Mouse (Mus musculus): Measurements from ENCODE around the gene Pdrg1. TPM values are rescaled to one million over a fixed set of nuclear protein-coding genes. Genes with fewer than 3 reads are reported as not detected.

The Pdrg1 gene
- polyA plus RNA-seq, 1 experiment, result 131 TPM

- TF ChIP-seq POLR2A (IDR thresholded peaks at IDR 0.05; ENCODE audit: borderline replicate concordance, insufficient read depth, low read length), result no peak
- TF ChIP-seq CTCF (IDR thresholded peaks at IDR 0.05; ENCODE audit: borderline replicate concordance, insufficient read depth, low read depth, low read length), result no peak
- no peak overlapping the region for H3K4me3 ChIP-seq (replicated peaks; ENCODE audit: insufficient read depth, low read depth, low read length)
- H3K4me1 ChIP-seq (ENCODE audit: control insufficient read depth, insufficient read depth, low read length), result peaks cover 79% of the 10 kb centered on the region
- WGBS, result 5% methylated on average over 3 of the region's 3 CpGs
- DNase-seq, result peak; percentile 56 to 68
- H3K27ac ChIP-seq (ENCODE audit: insufficient read depth, low read length), result peak overlapping the region; percentile 75
- no peaks in the 10 kb centered on the region for H3K27me3 ChIP-seq (ENCODE audit: control insufficient read depth, insufficient read depth, low read length)
Measured at GRCm38 (mm10) chr2:153043886-153044285, 28.7 kb upstream of the Pdrg1 start.

- Histone ChIP-seq H3K4me1 (ENCODE audit: control insufficient read depth, insufficient read depth, low read length) (peaks cover 50% of the 10 kb centered on the region), H3K27ac (ENCODE audit: insufficient read depth, low read length) (peak overlapping the region; percentile 12; the same call in 1 of the 2 replicates), H3K4me3 (replicated peaks; ENCODE audit: insufficient read depth, low read depth, low read length) (peak overlapping the region; percentile 43), H3K27me3 (ENCODE audit: control insufficient read depth, insufficient read depth, low read length) (no peaks in the 10 kb centered on the region)
- TF ChIP-seq POLR2A (IDR thresholded peaks at IDR 0.05; ENCODE audit: borderline replicate concordance, insufficient read depth, low read length) (no peak), CTCF (IDR thresholded peaks at IDR 0.05; ENCODE audit: borderline replicate concordance, insufficient read depth, low read depth, low read length) (no peak)
- DNase-seq, result no peak
- 5% methylated on average over 2 of the region's 2 CpGs for WGBS
Measured at GRCm38 (mm10) chr2:153036690-153037089, 21.5 kb upstream of the Pdrg1 start.

- whole genome bisulfite sequencing, result 5% methylated on average over 5 of the region's 5 CpGs
- H3K4me1 ChIP-seq (ENCODE audit: control insufficient read depth, insufficient read depth, low read length), result peaks cover 32% of the 10 kb centered on the region
- peak overlapping the region; percentile 87 for H3K4me3 ChIP-seq (replicated peaks; ENCODE audit: insufficient read depth, low read depth, low read length)
Measured at GRCm38 (mm10) chr2:153033545-153034230, 18.5 kb upstream of the Pdrg1 start.

GRCm38 (mm10) chr2:153032973-153033372 lies 17.7 kb upstream of the Pdrg1 start:
- 2% methylated on average over 4 of the region's 4 CpGs for WGBS
- peak overlapping the region; percentile 76 for H3K27ac ChIP-seq (ENCODE audit: insufficient read depth, low read length)
- peak overlapping the region; percentile 87 for H3K4me3 ChIP-seq (replicated peaks; ENCODE audit: insufficient read depth, low read depth, low read length)
- H3K27me3 ChIP-seq (ENCODE audit: control insufficient read depth, insufficient read depth, low read length), result no peaks in the 10 kb centered on the region
- peak; percentile 60 to 69 for DNase-seq
- TF ChIP-seq CTCF (IDR thresholded peaks at IDR 0.05; ENCODE audit: borderline replicate concordance, insufficient read depth, low read depth, low read length), result no peak
- TF ChIP-seq POLR2A (IDR thresholded peaks at IDR 0.05; ENCODE audit: borderline replicate concordance, insufficient read depth, low read length), result no peak
- H3K4me1 ChIP-seq (ENCODE audit: control insufficient read depth, insufficient read depth, low read length), result peaks cover 26% of the 10 kb centered on the region

More at GRCm38 (mm10) chr2:153033545-153034230, 18.5 kb upstream of the Pdrg1 start:
- TF ChIP-seq POLR2A (IDR thresholded peaks at IDR 0.05; ENCODE audit: borderline replicate concordance, insufficient read depth, low read length) (peak; percentile 4; the same call in 1 of the 2 replicates), CTCF (IDR thresholded peaks at IDR 0.05; ENCODE audit: borderline replicate concordance, insufficient read depth, low read depth, low read length) (no peak)
- peak overlapping the region; percentile 76 for H3K27ac ChIP-seq (ENCODE audit: insufficient read depth, low read length)
- peak; percentile 75 to 88 for DNase-seq
- no peaks in the 10 kb centered on the region for H3K27me3 ChIP-seq (ENCODE audit: control insufficient read depth, insufficient read depth, low read length)

- peak in 1 of 2 experiments; percentile 74 for DNase-seq
- 1% methylated on average over 57 of the region's 58 CpGs for WGBS
- Histone ChIP-seq H3K4me1 (ENCODE audit: control insufficient read depth, insufficient read depth, low read length) (peaks cover 24% of the 10 kb centered on the region), H3K4me3 (replicated peaks; ENCODE audit: insufficient read depth, low read depth, low read length) (peak overlapping the region; percentile 87), H3K27me3 (ENCODE audit: control insufficient read depth, insufficient read depth, low read length) (no peaks in the 10 kb centered on the region), H3K27ac (ENCODE audit: insufficient read depth, low read length) (peak overlapping the region; percentile 76)
- TF ChIP-seq POLR2A (IDR thresholded peaks at IDR 0.05; ENCODE audit: borderline replicate concordance, insufficient read depth, low read length) (no peak), CTCF (IDR thresholded peaks at IDR 0.05; ENCODE audit: borderline replicate concordance, insufficient read depth, low read depth, low read length) (no peak)
Measured at GRCm38 (mm10) chr2:153032083-153032842, 17.0 kb upstream of the Pdrg1 start.

GRCm38 (mm10) chr2:153031126-153032082 lies 16.2 kb upstream of the Pdrg1 start, which contains the start of gene Xkr7:
Gene Xkr7, plus strand, starts transcription at chr2:153031852.
- peak within 1 kb of the TSS; percentile 76 for H3K27ac ChIP-seq (ENCODE audit: insufficient read depth, low read length)
- peak within 1 kb of the TSS; percentile 87 for H3K4me3 ChIP-seq (replicated peaks; ENCODE audit: insufficient read depth, low read depth, low read length)
- 1% methylated on average over 53 of the region's 54 CpGs for WGBS
- DNase-seq, result peak; percentile 82 to 84
- H3K27me3 ChIP-seq (ENCODE audit: control insufficient read depth, insufficient read depth, low read length), result no peaks in the 10 kb centered on the region
- TF ChIP-seq CTCF (IDR thresholded peaks at IDR 0.05; ENCODE audit: borderline replicate concordance, insufficient read depth, low read depth, low read length) (no peak), POLR2A (IDR thresholded peaks at IDR 0.05; ENCODE audit: borderline replicate concordance, insufficient read depth, low read length) (peak; percentile 34; the same call in 1 of the 2 replicates)
- H3K4me1 ChIP-seq (ENCODE audit: control insufficient read depth, insufficient read depth, low read length), result peaks cover 24% of the 10 kb centered on the region

GRCm38 (mm10) chr2:153030422-153030821 lies 15.2 kb upstream of the Pdrg1 start:
- no peak for DNase-seq
- no peaks in the 10 kb centered on the region for H3K27me3 ChIP-seq (ENCODE audit: control insufficient read depth, insufficient read depth, low read length)
- H3K4me1 ChIP-seq (ENCODE audit: control insufficient read depth, insufficient read depth, low read length), result peaks cover 18% of the 10 kb centered on the region
- no peak overlapping the region for H3K4me3 ChIP-seq (replicated peaks; ENCODE audit: insufficient read depth, low read depth, low read length)
- WGBS, result 7% methylated on average over 4 of the region's 4 CpGs
- H3K27ac ChIP-seq (ENCODE audit: insufficient read depth, low read length), result peak overlapping the region; percentile 73
- TF ChIP-seq CTCF (IDR thresholded peaks at IDR 0.05; ENCODE audit: borderline replicate concordance, insufficient read depth, low read depth, low read length), result no peak
- TF ChIP-seq POLR2A (IDR thresholded peaks at IDR 0.05; ENCODE audit: borderline replicate concordance, insufficient read depth, low read length), result no peak
